Mouse (Mus musculus): ENCODE results near the gene Atp1b3.
A peak's percentile ranks its signal among the peaks of the same experiment; 100 is the strongest.
"Not testable (repeated sequence)": the region's sequence is repeated elsewhere in the genome, so short reads cannot be mapped to it uniquely, and the experiment has no call there.

The Atp1b3 gene

DNA sequence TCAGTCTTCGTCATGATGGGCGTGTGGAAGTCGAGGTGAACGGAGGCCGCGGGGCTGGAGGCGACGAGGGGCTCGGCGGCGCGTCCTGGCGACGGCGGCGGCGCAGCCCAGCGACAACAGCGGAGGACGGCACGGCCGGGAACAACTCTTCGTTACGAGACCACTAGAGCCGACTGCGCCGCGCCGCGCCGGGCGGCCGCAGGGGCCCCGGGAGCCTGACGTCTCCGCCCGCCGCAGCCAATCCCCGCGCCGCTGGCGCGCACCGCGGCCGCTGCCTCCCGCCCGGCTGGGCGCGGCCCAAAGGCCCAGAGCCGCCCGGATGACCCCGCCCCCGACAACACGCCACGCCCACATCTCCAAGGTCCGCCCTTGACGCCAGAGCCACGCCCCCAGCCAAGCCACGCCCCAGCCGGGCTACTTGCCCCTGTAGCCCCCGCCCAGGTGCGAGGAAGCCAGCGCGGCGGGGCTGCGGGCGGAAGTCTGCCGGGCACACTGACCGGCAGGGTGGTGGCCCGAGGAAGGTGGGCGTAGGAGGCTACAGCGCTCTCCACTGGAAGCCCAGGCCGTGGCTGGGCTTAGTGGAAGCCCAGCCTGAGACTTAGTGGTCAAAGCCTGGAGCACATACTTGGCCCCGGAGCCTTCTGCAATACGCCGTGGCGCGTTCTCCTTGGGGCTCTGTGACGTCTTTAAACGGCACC is at the start of gene Atp1b3:
TSS of gene Atp1b3 (minus strand) at position 302 of the 698 bp plus-strand sequence.
- DNase-seq (ENCODE audit: low read depth, low spot score) = peak; percentile 88

DNA sequence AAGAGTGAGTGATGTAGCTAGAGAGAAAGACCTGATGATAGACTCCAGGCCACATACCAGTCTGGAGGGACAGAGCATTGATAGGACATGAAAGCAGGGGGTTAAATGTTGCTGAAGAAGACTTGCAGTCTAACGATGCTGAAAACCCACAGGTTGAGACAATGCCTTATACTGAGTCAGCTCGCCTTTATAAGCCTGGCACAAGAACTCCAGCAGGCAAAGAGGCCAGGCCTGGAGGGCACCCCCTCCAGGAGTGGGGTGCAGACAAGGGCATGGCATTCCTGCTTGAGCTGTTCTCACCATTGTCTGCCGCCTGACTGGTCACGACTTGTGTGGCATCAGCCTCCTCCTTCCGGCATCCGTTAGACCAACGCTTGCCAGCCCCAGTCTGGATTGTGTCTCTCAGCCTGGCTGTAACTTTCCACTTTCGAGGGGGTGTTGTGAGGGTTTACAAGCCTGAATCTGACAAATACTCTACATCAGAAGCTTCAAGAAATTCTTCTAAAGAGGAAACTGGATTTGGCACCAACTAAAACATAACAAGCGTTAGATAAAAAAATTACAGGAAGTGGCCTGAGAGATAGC is 48.7 kb upstream of the Atp1b3 start:
- DNase-seq (ENCODE audit: low read depth, low spot score) = no peak

DNA sequence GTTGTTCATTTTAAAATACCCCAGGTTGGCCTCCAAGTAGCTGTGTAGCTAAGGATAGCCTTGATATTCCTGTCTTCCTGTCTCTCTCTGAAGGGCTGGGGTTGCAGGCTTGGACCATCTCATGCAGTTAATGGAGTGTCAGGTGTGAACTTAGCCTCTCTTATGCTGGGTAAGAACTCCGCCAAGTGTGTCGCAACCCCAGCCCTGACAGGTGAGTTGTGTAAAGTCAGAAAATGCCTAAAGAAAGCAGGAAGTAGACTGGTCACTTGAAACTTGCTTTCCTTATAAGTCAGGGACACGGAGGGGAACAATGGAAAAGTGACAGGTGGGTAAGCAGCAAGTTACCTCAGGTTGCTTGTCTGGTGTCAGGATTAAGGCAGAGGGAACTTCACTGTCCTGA is 40.1 kb upstream of the Atp1b3 start:
- DNase-seq (ENCODE audit: low read depth, low spot score) = no peak

DNA sequence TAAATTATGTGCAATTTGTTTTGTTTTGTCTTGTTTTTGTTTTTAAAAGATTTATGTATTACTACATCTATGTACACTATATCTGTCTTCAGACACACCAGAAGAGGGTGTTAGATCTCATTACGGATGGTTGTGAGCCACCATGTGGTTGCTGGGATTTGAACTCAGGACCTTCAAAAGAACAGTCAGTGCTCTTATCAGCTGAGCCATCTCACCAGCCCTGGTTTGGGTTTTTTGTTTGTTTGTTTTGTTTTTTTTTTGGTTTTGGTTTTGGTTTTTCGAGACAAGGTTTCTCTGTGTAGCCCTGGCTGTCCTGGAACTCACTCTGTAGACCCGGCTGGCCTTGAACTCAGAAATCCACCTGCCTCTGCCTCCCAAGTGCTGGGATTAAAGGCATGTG is 35.7 kb upstream of the Atp1b3 start:
- not testable (repeated sequence) for DNase-seq (ENCODE audit: low read depth, low spot score)

DNA sequence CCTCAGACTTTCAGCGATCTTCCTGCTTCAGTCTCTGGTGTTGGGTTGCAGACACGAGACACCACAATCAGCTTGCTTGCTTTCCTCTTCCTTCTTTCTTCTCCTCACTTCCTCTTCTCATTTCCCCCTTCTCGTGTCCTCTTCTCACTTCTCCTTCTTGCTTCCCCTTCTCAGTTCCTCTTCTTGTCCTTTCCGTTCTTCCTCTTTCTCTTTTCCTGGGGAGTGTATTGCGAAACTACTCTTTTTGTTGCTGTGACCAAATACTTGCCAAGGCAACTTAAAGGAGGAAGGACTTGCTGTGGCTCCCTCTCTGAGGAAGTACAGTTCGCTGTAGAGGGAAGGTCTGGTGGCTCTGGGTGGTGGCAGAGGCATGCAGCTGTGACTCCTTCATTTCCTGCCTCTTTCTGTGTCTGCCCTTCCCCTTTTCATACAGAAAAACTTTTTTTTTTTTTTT is 35.2 kb upstream of the Atp1b3 start:
- DNase-seq (ENCODE audit: low read depth, low spot score) = no peak

DNA sequence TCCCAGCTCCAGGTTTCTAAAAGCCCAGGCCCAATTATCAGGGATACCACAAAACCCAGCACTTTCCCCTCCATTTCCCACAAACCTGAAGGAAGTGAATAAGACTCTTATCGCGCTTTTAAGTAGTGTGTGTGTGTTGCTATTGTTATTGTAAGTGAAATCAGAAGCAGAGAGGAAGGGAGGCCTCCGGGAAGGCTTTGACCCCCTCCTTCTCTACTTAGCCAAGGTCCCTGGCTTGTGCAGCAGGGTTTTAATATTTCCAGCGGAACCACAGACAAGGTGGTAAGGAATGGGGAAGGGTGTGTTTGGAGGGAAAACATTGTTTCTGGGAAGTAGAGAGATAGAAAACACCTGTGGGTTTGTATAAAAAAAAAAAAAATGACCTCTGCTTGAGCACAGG is 34.4 kb upstream of the Atp1b3 start:
- DNase-seq (ENCODE audit: low read depth, low spot score) = no peak

DNA sequence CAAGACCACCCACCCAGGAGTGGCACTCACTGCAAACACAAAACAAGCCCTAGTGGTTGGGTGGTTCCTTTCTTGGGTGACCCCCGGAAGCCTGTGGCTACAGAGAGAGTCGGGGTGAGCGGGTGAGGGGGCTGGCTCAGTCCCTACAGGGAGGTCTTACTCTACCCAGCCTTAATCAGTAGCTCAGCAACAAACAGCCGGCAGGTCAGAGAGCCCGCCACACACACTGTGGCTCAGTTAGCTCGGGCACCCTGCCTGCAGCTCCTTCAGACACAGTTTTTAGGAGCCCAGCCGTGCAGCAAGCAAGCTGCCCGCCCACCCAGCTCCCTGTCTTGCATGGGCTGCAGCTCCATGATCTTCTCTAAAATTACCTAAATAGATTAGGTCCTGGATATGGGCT is 33.9 kb upstream of the Atp1b3 start:
- no peak for DNase-seq (ENCODE audit: low read depth, low spot score)

DNA sequence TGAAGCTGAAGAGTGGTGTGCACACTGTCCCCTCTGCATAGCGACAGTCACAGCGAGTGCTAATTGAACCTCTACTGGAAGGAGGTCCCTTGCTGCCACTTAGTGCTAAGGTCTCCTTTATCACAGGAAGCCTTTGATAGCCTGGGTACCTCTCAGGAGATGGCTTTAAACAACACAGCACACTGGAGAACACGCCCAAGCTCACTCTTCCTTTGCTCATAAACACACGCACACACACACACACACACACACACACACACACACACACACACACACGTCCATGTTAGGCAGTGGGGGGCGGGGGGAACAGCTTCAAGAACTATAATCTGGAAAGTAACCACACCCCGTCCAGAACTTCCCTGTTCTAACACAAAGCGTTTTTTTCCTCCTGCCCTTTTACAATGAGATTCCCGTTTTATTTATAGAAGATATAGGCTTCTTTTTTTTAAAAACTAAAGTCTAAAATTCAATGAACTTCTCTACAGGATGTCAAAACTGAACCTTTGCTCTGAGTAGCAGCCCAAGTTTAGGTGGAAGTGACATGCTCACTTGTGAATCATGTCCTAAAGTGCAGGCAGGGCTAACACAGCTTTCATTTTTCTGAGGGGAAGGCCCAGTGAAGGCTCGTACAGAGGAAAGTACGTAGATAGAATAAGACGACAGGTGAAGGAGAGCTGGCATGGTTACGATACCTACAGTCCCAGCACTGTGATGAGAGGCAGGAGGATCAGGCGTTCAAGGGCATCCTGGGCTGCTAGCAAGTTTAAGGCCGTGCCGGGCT is 30.9 kb upstream of the Atp1b3 start:
- DNase-seq (ENCODE audit: low read depth, low spot score) = no peak

DNA sequence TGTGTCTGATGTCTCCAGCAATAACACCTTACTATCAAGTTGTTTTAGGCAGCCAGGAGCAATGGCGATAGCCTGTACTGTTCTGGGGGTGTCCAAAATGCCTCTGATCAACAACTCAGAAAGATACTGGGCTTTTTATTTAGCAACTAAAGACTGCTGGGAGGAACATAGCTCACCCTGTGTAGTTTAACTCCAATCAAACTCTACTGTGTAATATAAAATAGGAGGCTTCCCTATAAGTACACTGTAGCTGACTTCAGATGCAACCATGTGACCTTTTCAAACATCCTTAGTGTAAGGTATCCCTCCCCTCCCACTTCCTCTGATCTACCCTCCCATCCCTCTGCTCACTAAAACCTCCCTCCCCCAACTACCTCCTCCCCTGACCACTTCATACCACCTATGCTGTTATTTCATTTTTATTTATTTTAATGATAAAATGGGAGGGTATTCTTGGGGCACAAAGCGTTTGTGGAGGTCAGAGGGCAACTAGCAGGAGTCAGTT is 29.5 kb upstream of the Atp1b3 start:
- DNase-seq (ENCODE audit: low read depth, low spot score) = no peak

DNA sequence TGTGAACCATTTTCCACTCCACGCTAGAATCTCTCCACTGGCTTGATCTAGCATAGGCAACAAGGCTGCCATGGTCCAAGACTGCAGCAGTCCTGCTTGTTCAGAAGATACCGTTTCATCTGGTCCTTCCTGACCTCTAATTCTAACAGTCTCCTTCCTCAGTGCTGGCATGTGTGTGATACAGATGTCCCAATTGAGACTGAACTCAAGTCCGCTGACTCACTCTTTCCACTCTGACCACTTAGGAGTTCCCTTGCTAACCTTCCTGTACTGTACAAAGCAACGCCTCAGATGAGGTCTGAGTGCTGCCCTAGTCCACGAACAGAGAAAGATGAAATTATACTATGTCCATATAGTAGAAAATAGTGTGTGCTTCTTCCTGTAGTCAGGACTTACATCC is 28.9 kb upstream of the Atp1b3 start:
- no peak for DNase-seq (ENCODE audit: low read depth, low spot score)

DNA sequence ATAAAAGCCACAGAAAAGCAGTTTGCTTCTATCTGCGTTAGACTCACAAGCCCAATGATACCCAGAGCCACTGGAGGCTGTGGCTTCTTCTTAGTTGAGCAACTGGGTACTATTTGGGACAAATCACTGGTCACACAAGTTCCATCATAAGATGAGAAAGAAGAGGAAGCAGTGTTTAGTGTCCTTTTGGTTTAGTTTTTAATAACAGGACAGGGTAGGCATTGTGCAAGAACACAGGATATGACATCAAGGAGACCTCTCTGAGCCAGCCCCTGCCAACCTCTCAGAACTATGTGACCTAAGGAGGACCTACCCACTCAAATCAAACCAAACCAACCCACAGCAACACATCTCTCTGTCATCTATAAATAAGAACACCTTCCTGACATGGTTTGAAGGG is 27.7 kb upstream of the Atp1b3 start:
- no peak for DNase-seq (ENCODE audit: low read depth, low spot score)

DNA sequence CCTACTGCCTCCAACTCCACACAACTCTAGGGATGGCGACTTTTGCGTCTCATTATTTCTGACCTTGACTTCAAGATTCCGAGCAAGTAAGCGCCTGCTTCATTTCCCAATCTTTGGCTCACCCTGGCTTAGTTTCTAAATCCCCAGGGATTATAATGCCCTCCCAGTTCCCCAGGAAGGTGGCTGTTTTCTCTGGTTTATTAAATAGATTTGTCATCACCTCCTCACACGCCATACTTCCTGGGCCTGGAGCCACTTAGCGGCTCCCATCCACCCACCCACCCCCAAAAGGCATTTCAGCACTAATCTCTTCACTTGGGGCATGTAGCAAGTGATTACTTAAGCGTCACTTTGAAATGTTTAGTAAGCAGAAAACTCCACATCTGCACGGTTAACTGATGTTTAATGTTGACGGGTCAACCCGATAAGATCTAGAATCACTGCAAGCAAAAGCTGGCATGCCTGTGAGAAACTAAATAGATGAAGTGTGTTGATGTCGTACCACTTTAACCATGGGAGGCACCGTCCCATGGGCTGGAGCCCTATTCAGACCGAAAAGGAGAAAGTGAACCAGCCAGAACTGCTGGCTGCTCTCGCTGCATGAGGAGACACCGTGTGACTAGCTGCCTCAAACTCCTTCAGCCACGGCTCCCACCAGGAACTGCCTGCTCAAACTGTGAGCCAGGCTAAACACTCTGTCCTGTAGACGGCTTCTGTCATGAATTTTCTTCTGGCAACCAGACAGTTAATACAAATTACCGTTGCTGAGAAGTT is 19.7 kb upstream of the Atp1b3 start:
- DNase-seq (ENCODE audit: low read depth, low spot score) = no peak

DNA sequence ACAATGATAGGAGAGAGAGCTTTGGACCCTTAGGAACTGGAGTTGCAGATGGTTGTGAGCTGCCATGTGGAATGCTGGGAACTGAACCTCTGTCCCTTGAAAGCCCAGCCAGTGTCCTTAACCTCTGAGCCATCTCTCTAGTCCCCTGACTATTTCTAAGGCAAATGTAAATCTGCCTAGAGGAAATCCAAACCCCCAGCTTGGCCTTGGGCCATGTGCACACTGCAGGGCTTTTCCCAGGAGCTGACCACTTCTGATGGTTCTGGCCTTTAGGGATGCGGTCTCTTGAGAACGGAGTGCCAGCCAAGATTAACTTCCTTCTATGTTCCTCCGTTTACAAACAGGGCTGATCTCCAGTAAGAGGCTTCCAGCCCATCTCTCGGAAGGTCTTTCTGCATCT is 18.5 kb upstream of the Atp1b3 start:
- DNase-seq (ENCODE audit: low read depth, low spot score) = no peak

DNA sequence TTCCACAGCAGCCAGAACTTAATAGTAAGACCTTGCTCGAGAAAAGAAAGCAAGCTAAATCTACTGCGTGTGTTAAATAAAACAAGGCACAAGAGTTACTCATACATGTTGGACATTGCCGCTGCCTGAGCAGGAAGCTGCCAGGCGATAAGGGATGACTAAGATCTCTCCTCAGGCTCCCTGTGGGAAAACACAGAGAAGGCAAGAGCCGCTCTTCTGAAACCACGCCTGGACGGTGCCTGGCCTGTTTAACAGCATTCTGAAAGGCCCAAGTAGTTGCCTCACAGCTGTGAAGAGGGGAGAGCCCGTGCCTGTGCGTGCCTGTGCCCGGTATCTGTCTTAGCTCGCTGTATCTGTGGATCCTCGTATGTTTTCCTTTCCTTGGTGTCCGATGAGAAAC is 17.2 kb upstream of the Atp1b3 start:
- DNase-seq (ENCODE audit: low read depth, low spot score) = no peak

DNA sequence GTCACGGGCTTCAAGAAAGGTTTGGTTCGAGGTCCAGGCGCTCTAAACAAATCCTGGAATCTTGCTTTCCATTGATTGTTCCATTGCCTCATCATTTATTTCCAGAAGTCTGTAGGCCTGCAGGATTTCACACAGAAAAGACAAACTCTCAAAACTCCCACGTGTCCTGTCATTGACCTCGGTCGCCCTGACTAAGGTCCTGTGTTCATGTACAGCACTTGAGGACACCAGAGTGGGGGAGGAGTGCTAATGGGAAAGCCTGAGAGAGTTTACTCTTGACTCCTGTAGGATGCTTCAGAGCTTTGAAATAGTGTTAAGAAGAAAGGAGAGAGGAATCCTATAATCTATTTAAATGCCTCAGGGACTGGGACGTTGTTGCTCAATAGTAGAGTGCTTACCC is 15.3 kb upstream of the Atp1b3 start:
- DNase-seq (ENCODE audit: low read depth, low spot score) = no peak

DNA sequence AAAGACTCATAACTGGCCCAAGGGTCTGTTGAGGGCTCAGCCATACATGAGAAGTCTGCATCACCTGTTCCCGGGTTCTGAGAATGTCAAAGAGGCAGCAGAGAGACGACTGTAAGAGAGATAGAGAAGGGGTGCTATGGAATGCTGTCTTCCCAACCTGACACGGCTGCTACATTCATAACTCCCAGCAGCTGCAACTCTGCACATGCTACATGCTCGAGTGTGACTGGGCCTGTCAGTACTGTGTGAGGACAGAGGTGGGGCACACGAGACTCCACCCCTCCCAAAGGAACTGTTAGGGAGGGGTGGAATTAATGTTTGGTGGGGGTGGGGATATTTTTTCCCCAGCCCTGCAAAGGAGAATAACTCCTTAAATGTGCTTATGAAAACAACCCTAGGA is 14.5 kb upstream of the Atp1b3 start:
- DNase-seq (ENCODE audit: low read depth, low spot score) = no peak

DNA sequence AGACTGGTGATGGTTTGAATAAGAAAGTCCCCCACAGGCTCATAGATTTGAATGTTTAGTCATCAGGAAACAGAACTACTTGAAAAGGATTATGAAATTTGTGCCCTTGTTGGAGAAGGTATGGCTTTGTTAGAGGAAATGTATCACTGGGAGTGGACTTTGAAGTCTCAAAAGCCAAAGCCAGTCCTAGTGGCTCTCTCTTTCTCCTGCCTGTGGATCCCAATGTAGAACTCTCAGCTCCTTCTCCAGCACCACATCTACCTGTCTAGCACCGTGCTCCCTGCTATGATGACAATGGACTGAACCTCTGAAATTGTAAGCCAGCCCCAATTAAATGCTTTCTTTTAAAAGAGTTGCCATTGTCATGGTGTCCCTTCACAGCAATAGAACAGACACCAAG is 12.9 kb upstream of the Atp1b3 start:
- no peak for DNase-seq (ENCODE audit: low read depth, low spot score)

DNA sequence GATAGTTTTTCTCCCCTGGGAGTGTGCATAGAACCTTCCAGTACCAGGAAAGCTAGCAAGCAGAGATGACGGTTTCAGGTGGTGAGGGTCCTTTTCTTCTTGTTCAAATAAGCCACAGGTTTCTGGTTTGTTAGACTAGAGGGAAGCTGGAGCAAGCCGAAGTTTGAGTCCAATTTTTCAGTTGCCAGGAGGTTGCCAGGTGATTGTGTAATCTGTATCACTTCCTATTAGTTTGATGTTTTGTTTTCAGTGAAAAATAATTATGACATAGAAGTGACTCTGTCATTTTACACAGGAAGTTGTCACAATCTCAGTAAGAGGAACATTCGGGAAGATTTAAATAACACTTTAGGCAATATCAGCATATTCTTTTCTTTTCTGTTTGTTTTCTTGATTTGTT is 11.6 kb upstream of the Atp1b3 start:
- DNase-seq (ENCODE audit: low read depth, low spot score) = no peak

DNA sequence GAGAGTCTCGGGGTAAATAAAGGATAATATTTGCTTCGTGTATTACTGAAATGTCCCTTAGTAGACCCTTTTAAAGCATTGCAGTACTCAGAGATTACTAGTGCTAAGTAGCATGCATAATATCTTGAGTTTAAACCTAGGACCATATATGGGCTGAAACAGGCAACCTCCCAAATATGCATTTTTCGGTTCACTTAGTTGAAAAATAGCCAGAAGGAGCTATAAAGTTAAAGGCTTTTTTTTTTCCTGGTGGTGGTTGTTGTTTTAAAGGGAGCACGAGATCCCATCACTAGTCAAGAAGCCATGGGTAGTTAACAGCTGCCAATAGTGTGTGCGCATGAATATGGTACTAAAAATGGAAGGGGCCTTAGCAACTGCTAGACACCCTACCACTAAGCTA is 6.8 kb upstream of the Atp1b3 start:
- no peak for DNase-seq (ENCODE audit: low read depth, low spot score)

DNA sequence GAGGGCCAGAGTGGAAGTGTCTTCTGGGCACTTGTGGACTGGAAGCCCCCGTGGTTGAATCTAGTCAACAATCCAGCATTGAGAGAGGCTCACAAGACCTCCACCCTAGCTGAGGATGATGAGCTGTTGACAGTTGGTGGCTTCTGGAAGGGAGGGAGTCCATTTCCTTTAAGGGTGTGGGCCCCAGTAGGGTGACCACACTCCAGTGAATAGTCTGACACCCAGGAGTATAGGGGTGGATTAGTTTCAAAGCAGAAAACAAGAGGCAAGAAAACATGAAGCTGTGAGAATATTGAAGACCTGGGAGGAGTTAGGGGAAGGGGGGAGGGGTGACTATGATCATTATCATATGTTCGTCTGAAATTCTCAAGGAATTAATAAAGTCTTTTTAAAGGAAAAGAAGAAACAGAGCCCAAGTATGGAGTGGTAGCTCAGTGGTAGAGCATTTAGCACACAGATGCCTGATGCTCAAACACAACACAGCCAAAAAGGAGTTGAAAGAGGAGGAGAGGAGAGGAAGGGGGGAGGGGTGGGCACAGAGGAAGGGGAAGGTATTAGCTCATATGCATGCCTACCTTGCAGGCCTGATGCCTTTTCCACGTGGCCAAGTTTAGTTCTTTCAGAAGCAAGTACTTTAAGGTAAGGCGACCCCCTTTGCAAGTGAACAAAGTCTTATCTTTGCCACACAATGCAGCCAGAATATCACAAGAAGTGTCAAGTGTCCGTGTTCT is 5.6 kb upstream of the Atp1b3 start:
- DNase-seq (ENCODE audit: low read depth, low spot score) = no peak

DNA sequence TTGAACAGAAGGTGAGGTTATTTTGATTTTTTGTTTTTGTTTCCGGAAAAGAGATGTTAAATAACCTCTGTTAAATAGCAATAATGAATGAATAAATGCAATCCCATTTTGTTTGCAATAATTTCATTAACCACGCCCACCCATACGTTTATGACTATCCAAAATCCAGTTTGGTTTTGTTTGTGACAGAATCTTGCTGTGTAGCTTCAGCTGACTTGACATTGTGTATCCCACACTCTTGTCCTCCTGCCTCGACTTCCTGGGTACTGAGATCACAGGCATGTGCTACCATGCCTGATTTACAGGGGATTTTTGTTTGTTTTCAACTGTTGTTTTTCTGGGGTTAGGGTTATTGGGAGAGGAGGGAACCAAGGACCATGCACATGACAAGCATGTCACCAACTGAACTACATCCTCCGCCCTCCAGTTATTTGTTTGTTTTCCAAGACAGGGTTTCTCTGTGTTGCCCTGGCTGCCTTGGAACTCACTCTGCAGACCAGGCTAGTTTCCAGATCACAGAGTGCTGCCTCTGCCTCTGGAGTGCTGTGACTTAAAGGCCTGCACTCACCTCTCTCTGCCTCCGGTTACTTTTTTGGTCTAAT is 1.1 kb upstream of the Atp1b3 start:
- no peak for DNase-seq (ENCODE audit: low read depth, low spot score)
